Mouse (Mus musculus): ENCODE data around the gene Ccdc169.
"Not testable (repeated sequence)": the region's sequence is repeated elsewhere in the genome, so short reads cannot be mapped to it uniquely, and the experiment has no call there.

Gene Ccdc169

DNA sequence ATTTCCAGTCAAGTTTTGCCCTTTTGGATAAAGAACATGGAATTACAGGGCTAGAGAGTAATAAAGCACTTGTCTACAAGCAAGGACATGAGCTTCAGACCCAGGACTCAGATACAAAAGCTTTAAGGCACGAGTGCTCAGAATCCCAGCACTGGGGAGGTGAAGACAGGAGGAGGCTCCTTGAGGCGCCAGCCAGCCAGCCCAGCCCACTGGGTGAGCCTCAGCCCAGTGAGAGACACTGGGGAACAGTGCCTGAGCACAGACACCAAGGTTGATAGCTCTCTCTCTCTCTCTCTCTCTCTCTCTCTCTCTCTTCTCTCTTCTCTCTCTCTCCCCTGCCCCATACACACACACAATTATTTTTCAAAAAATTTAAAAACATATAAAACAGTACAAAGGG, 56.2 kb downstream of the Ccdc169 start:
- no peak for ATAC-seq (ENCODE audit: insufficient number of reproducible peaks, low FRiP score, low TSS enrichment)

DNA sequence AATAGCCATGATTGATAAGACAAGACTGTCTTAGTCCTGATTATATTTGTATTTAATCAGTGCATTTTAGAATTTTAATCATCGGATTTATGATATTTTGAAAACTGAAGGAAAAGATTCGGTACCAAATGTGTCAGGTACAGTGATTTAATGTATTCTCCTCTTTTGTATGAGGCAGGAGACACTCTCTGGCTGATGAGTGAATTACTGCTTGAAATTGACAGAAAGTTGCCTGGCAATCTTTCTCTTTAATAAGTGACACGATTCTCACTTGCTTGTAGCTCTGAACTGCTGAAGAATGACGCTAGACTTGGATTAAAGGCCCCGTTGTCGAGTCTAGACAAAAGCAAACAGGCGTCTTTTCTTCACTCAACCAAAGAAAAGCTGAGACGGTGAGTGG, 57.7 kb downstream of the Ccdc169 start:
- no peak for ATAC-seq (ENCODE audit: insufficient number of reproducible peaks, low FRiP score, low TSS enrichment)

DNA sequence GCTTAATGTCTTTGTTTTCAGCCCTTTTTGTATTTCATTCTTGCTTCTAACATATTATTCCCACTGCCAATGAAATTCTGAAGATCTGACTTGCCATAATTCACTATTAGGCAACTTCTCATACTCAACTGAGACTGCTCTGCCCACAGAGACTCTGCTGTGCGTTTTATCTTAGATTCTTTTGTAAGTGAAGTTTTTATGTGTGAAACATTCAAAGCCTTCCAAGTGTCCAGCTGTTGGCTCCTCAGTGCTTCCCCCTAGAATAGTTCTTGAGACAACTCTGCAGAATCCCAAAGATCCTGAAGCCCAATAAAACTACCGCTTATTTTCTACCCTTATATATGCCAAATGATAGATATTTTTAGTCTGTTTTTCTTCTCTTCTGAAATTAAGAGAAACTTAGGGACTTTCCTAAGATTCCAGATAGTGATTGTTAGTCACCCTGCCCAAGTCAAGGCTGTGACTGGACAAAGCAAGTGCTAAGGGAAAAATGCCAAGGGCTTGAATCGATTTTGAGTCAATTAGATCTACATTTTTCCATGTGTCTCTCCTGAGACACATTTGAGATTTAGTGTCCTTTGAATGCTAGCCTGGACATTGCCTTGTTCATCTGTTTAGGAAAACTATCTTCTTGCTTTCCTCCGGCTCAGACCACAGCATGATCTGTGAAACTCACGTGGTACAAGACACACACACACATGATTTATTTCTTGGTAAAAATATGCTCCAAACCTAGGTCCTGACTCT, 58.6 kb downstream of the Ccdc169 start:
- no peak for ATAC-seq (ENCODE audit: insufficient number of reproducible peaks, low FRiP score, low TSS enrichment)

DNA sequence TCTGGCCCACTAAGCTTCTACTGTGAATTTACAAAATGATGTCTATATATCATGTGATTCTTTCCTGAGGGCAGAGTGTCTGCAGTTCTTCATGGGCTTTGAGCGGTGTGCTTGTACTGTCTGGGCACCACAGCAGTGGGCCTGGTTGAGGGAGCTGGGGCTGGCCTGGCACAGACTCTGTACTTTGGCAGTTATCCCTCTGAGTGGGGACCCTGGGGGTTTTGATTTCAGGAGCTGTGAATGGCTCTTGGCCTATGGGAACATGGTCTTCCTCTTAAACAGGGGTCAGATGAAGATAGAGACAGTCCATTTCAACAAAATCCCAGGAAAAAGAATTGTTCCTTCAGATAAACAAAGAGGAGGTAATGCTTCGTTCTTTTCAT, 59.2 kb downstream of the Ccdc169 start:
- no peak for ATAC-seq (ENCODE audit: insufficient number of reproducible peaks, low FRiP score, low TSS enrichment)

DNA sequence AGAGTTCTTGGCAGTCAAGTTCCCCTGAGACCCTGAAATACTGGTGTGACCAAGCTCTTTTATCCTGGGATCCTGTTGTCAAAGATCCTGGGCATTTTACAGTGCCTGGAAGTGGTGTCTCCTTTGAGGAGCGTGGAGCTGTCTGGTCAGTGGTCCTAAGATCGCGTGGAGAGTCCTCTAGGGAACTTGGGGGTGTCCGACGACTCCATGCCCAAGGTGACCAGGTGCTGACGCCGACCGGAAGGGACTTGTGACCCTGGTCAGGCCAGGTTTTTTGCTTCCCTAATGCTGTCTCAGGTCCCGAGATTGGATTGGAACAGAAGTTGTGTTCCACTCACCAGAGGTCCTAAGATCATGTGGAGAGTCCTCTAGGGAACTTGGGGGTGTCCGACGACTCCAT, 66.5 kb downstream of the Ccdc169 start:
- ATAC-seq (ENCODE audit: insufficient number of reproducible peaks, low FRiP score, low TSS enrichment) = not testable (repeated sequence)

DNA sequence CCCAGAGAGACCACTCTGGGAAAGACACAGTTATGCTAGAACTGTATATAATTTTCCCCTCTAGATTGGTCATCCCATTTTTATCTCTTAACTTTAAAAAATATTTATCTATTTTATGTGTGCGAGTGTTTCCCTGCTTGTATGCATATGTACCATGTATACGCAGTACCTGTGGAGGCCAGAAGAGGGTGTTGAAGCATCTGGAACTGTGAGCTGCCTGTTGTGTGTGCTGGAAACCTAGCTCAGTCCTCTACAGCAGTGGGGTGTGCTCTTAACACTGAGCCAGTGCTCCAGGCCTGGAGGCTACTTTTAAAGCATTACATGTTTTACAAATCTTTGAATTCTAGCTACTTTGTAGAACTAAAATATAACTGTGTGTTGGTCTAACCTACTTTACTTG, 69.3 kb downstream of the Ccdc169 start:
- no peak for ATAC-seq (ENCODE audit: insufficient number of reproducible peaks, low FRiP score, low TSS enrichment)

DNA sequence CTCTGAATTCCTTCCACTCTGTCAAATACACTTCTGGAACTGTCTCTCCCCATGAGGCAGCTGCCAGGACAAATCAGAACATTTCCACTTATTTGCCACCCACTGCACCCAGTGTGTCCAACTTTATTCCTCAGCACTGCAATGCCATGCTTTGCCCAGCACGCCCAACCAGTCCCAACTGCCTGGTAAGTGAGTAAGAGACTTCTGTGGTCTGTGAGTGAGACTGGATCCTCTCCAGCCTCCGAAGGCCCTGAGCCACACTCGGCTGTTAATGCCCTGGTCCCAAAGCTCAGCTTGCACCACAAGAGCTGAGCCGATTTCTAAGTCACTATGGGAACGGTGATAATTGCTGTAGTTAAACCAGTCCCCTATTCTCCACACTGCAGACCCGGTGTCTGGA, 70.5 kb downstream of the Ccdc169 start:
- ATAC-seq (ENCODE audit: insufficient number of reproducible peaks, low FRiP score, low TSS enrichment) = no peak; the same call in 1 of the 2 replicates

DNA sequence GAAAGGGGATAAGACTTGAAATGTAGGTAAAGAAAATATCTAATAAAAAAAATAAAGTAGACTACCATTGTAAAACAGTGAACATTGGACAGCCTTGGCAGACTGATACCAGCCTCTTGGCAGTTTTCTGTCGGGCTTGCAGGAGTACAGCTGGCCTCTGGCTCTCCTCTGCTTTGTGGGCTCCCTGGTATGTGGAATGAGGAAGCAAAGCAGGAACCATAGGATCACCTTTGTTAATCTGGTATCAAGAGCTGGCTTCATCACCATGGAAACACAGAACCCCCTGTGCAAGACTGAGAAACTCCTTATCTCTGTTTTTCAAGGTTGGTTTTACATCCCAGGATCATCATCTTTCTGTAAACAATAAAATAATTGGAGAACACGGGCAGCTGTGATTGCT, 75.1 kb downstream of the Ccdc169 start:
- ATAC-seq (ENCODE audit: insufficient number of reproducible peaks, low FRiP score, low TSS enrichment) = no peak

DNA sequence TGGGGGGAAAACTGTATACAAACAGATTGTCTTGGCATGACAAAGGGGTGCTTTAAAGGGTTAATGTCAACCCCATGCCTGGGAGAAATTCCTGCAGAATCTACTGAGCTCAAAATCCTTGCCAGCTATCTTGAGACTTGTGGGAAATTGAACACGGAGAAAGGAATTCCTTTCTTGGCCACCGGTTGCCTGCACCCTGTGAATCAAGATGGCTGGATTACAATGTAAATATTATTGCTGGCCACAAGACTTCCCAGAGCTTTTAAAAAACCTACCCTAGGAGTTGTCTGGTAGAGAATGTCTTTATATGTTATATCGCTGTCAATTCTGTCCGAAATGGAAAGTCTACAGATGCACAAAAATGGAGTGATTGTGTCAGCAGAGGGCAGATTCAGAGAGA, 76.6 kb downstream of the Ccdc169 start:
- ATAC-seq (ENCODE audit: insufficient number of reproducible peaks, low FRiP score, low TSS enrichment) = no peak

DNA sequence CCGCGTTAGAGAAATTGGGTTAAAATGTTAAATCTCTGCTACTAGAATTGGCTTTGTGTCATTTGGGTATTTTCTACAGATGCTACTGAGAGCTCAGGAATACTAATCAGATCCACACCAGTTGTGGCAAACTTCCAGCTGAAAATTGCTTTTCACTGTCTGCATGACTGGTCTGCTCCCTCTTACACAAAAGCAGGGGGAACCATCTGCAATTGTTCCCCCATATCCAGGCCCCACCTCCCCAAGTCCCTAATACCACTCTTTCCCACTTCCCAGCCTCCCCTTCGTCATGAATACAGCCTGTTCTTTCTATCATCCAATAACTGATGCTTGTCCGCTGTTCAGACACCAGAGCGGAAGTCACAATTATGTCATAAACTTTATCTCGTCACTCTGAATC, 77.3 kb downstream of the Ccdc169 start:
- no peak for ATAC-seq (ENCODE audit: insufficient number of reproducible peaks, low FRiP score, low TSS enrichment)

DNA sequence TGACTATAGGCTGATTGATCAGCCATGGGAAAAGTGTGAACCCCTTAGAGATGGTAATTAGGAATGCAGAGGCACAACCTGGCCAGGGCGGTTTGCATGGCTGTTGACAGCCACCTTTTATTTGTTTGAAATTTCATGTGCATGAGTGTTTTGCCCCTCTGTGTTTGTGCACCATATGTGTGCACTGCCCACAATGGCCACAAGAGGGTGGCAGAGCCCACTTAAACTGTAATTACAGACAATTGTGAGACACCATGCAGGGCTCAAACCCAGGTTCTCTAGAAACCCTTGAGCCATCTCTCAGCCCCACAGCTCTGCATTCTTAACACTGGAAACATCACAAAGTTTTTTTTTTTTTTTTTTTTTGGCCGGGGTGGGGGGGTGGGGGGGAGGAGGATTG, 85.4 kb downstream of the Ccdc169 start:
- ATAC-seq (ENCODE audit: insufficient number of reproducible peaks, low FRiP score, low TSS enrichment) = no peak

Measured in cerebellum, adult (tissue).